Mouse (Mus musculus): Measurements from ENCODE around the gene Gimap3. TPM values are rescaled to one million over a fixed set of nuclear protein-coding genes. Genes with fewer than 3 reads are reported as not detected.
A peak's percentile ranks its signal among the peaks of the same experiment; 100 is the strongest.

The Gimap3 gene
- not detected in 2 replicates for polyA plus RNA-seq (2014; fragmentation: Nextera tagmentation; extraction: Ambion mirVana)

GRCm38 (mm10) chr6:48770696-48771095 is at the start of gene Gimap3:
TSS of gene Gimap3 (minus strand) at chr6:48770851.
- no peaks in the 10 kb centered on the region for H3K36me3 ChIP-seq (ENCODE audit: control insufficient read depth, insufficient read depth, low read length)
- no peak within 1 kb of the TSS for H3K27ac ChIP-seq (ENCODE audit: low read depth, low read length)
- 96% methylated on average over 3 of the region's 3 CpGs for WGBS
- no peak within 1 kb of the TSS for H3K9ac ChIP-seq (ENCODE audit: low read length)
- H3K4me1 ChIP-seq (ENCODE audit: control insufficient read depth, insufficient read depth, low read length) = no peaks in the 10 kb centered on the region
- no peak within 1 kb of the TSS for H3K4me2 ChIP-seq
- H3K9me3 ChIP-seq (ENCODE audit: control insufficient read depth, low read length) = no peaks in the 10 kb centered on the region
- ATAC-seq (ENCODE audit: low FRiP score) (no peak), DNase-seq (ENCODE audit: low spot score, missing footprints) (no peak)
- H3K4me3 ChIP-seq (ENCODE audit: low read depth, low read length) = no peak within 1 kb of the TSS
- no peaks in the 10 kb centered on the region for H3K27me3 ChIP-seq (ENCODE audit: control insufficient read depth, insufficient read depth, low read length)

GRCm38 (mm10) chr6:48817815-48818214 is 47.2 kb upstream of the Gimap3 start:
- no peaks in the 10 kb centered on the region for H3K9me3 ChIP-seq (ENCODE audit: control insufficient read depth, low read length)
- ATAC-seq (ENCODE audit: low FRiP score) = no peak
- no peaks in the 10 kb centered on the region for H3K27me3 ChIP-seq (ENCODE audit: control insufficient read depth, insufficient read depth, low read length)
- no peak overlapping the region for H3K4me3 ChIP-seq (ENCODE audit: low read depth, low read length)
- no peak overlapping the region for H3K4me2 ChIP-seq
- no peaks in the 10 kb centered on the region for H3K4me1 ChIP-seq (ENCODE audit: control insufficient read depth, insufficient read depth, low read length)
- 7% methylated on average over 6 of the region's 6 CpGs for WGBS
- H3K36me3 ChIP-seq (ENCODE audit: control insufficient read depth, insufficient read depth, low read length) = no peaks in the 10 kb centered on the region
- DNase-seq (ENCODE audit: low spot score, missing footprints) = peak; percentile 90
- no peak overlapping the region for H3K9ac ChIP-seq (ENCODE audit: low read length)
- H3K27ac ChIP-seq (ENCODE audit: low read depth, low read length) = no peak overlapping the region

GRCm38 (mm10) chr6:48815013-48815412 is 44.4 kb upstream of the Gimap3 start:
- Histone ChIP-seq H3K9ac (ENCODE audit: low read length) (no peak overlapping the region), H3K4me1 (ENCODE audit: control insufficient read depth, insufficient read depth, low read length) (no peaks in the 10 kb centered on the region), H3K27me3 (ENCODE audit: control insufficient read depth, insufficient read depth, low read length) (no peaks in the 10 kb centered on the region), H3K36me3 (ENCODE audit: control insufficient read depth, insufficient read depth, low read length) (no peaks in the 10 kb centered on the region), H3K9me3 (ENCODE audit: control insufficient read depth, low read length) (no peaks in the 10 kb centered on the region), H3K4me2 (no peak overlapping the region), H3K4me3 (ENCODE audit: low read depth, low read length) (no peak overlapping the region), H3K27ac (ENCODE audit: low read depth, low read length) (no peak overlapping the region)
- ATAC-seq (ENCODE audit: low FRiP score) (no peak), DNase-seq (ENCODE audit: low spot score, missing footprints) (no peak)

GRCm38 (mm10) chr6:48809494-48810219 is 39.0 kb upstream of the Gimap3 start:
- Histone ChIP-seq H3K4me3 (ENCODE audit: low read depth, low read length) (no peak overlapping the region), H3K27ac (ENCODE audit: low read depth, low read length) (no peak overlapping the region), H3K9me3 (ENCODE audit: control insufficient read depth, low read length) (no peaks in the 10 kb centered on the region), H3K4me1 (ENCODE audit: control insufficient read depth, insufficient read depth, low read length) (no peaks in the 10 kb centered on the region), H3K27me3 (ENCODE audit: control insufficient read depth, insufficient read depth, low read length) (no peaks in the 10 kb centered on the region), H3K9ac (ENCODE audit: low read length) (no peak overlapping the region), H3K36me3 (ENCODE audit: control insufficient read depth, insufficient read depth, low read length) (no peaks in the 10 kb centered on the region), H3K4me2 (no peak overlapping the region)
- WGBS = 82% methylated on average over 3 of the region's 3 CpGs
- ATAC-seq (ENCODE audit: low FRiP score) = no peak
- no peak for DNase-seq (ENCODE audit: low spot score, missing footprints)

- 84% methylated on average over 3 of the region's 3 CpGs for WGBS
- Histone ChIP-seq H3K36me3 (ENCODE audit: control insufficient read depth, insufficient read depth, low read length) (no peaks in the 10 kb centered on the region), H3K9me3 (ENCODE audit: control insufficient read depth, low read length) (no peaks in the 10 kb centered on the region), H3K4me1 (ENCODE audit: control insufficient read depth, insufficient read depth, low read length) (no peaks in the 10 kb centered on the region), H3K4me2 (no peak overlapping the region), H3K9ac (ENCODE audit: low read length) (no peak overlapping the region), H3K4me3 (ENCODE audit: low read depth, low read length) (no peak overlapping the region), H3K27ac (ENCODE audit: low read depth, low read length) (no peak overlapping the region), H3K27me3 (ENCODE audit: control insufficient read depth, insufficient read depth, low read length) (no peaks in the 10 kb centered on the region)
- no peak for DNase-seq (ENCODE audit: low spot score, missing footprints)
- ATAC-seq (ENCODE audit: low FRiP score) = no peak
Observed at GRCm38 (mm10) chr6:48806746-48807145, 36.1 kb upstream of the Gimap3 start.

GRCm38 (mm10) chr6:48804346-48804745 is 33.7 kb upstream of the Gimap3 start:
- Histone ChIP-seq H3K27me3 (ENCODE audit: control insufficient read depth, insufficient read depth, low read length) (no peaks in the 10 kb centered on the region), H3K27ac (ENCODE audit: low read depth, low read length) (no peak overlapping the region), H3K9ac (ENCODE audit: low read length) (no peak overlapping the region), H3K4me2 (no peak overlapping the region), H3K36me3 (ENCODE audit: control insufficient read depth, insufficient read depth, low read length) (no peaks in the 10 kb centered on the region), H3K4me3 (ENCODE audit: low read depth, low read length) (no peak overlapping the region), H3K9me3 (ENCODE audit: control insufficient read depth, low read length) (no peaks in the 10 kb centered on the region), H3K4me1 (ENCODE audit: control insufficient read depth, insufficient read depth, low read length) (no peaks in the 10 kb centered on the region)
- DNase-seq (ENCODE audit: low spot score, missing footprints) (no peak), ATAC-seq (ENCODE audit: low FRiP score) (no peak)
- WGBS = 89% methylated on average over 5 of the region's 5 CpGs

- H3K36me3 ChIP-seq (ENCODE audit: control insufficient read depth, insufficient read depth, low read length) = no peaks in the 10 kb centered on the region
- ATAC-seq (ENCODE audit: low FRiP score) = no peak
- no peaks in the 10 kb centered on the region for H3K4me1 ChIP-seq (ENCODE audit: control insufficient read depth, insufficient read depth, low read length)
- H3K9ac ChIP-seq (ENCODE audit: low read length) = no peak overlapping the region
- H3K4me2 ChIP-seq = no peak overlapping the region
- H3K27me3 ChIP-seq (ENCODE audit: control insufficient read depth, insufficient read depth, low read length) = no peaks in the 10 kb centered on the region
- H3K9me3 ChIP-seq (ENCODE audit: control insufficient read depth, low read length) = no peaks in the 10 kb centered on the region
- no peak for DNase-seq (ENCODE audit: low spot score, missing footprints)
- H3K27ac ChIP-seq (ENCODE audit: low read depth, low read length) = no peak overlapping the region
- no peak overlapping the region for H3K4me3 ChIP-seq (ENCODE audit: low read depth, low read length)
Observed at GRCm38 (mm10) chr6:48803406-48804051, 32.9 kb upstream of the Gimap3 start.

- no peak for ATAC-seq (ENCODE audit: low FRiP score)
- Histone ChIP-seq H3K4me2 (no peak overlapping the region), H3K9ac (ENCODE audit: low read length) (no peak overlapping the region), H3K36me3 (ENCODE audit: control insufficient read depth, insufficient read depth, low read length) (no peaks in the 10 kb centered on the region), H3K27me3 (ENCODE audit: control insufficient read depth, insufficient read depth, low read length) (no peaks in the 10 kb centered on the region), H3K27ac (ENCODE audit: low read depth, low read length) (no peak overlapping the region), H3K4me3 (ENCODE audit: low read depth, low read length) (no peak overlapping the region), H3K4me1 (ENCODE audit: control insufficient read depth, insufficient read depth, low read length) (no peaks in the 10 kb centered on the region), H3K9me3 (ENCODE audit: control insufficient read depth, low read length) (no peaks in the 10 kb centered on the region)
- WGBS = 93% methylated on average over 1 of the region's 1 CpGs
- no peak for DNase-seq (ENCODE audit: low spot score, missing footprints)
Observed at GRCm38 (mm10) chr6:48801897-48802296, 31.2 kb upstream of the Gimap3 start.

- WGBS = 87% methylated on average over 2 of the region's 2 CpGs
- Histone ChIP-seq H3K4me1 (ENCODE audit: control insufficient read depth, insufficient read depth, low read length) (no peaks in the 10 kb centered on the region), H3K9me3 (ENCODE audit: control insufficient read depth, low read length) (no peaks in the 10 kb centered on the region), H3K9ac (ENCODE audit: low read length) (no peak overlapping the region), H3K36me3 (ENCODE audit: control insufficient read depth, insufficient read depth, low read length) (no peaks in the 10 kb centered on the region), H3K27me3 (ENCODE audit: control insufficient read depth, insufficient read depth, low read length) (no peaks in the 10 kb centered on the region), H3K27ac (ENCODE audit: low read depth, low read length) (no peak overlapping the region), H3K4me2 (no peak overlapping the region), H3K4me3 (ENCODE audit: low read depth, low read length) (no peak overlapping the region)
- ATAC-seq (ENCODE audit: low FRiP score) (no peak), DNase-seq (ENCODE audit: low spot score, missing footprints) (no peak)
Observed at GRCm38 (mm10) chr6:48787867-48788266, 17.2 kb upstream of the Gimap3 start.
